Mouse (Mus musculus): ENCODE measurements around the gene Nedd9.

DNA sequence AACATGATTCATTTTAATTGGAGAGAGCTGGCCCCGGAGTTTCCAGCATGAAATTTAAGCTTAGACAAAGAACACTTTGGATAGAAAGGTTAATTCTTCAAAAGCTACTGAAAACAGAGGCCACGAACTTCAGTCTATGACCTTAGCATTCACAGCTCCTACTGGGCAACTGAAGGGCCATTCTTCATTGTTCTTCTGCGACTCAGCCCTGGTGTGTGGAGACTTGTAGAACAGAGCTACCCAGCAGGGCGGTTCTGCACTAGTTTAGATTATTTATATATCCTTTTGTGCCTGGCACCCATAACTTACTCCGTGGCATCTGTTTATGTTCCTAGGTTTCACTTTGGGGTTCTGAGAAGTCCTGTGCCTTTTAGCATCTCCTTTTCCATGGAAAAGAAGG is 193.6 kb downstream of the Nedd9 start:
- TF ChIP-seq CTCF (IDR thresholded peaks at IDR 0.05; ENCODE audit: insufficient read depth, low read depth, low read length) = no peak
- no peak for TF ChIP-seq POLR2A (IDR thresholded peaks at IDR 0.05; ENCODE audit: insufficient read depth, low read depth, low read length)

Data from olfactory bulb, adult 2 months (tissue).